Mouse (Mus musculus) neural tube, embryonic 13.5 days (tissue): ENCODE measurements around the gene Klhl6. TPM values are rescaled to one million over a fixed set of nuclear protein-coding genes. Genes with fewer than 3 reads are reported as not detected.

Experiments
- ATAC-seq: fragments of 200-750 bp; cut with Nextera tagmentation; 2 replicates; pipeline ENCODE4 v1.8.0; 2017; ENCODE audit warnings: low read depth, mild to moderate bottlenecking, moderate TSS enrichment, moderate library complexity
- H3K27ac ChIP-seq: fragments of 300-500 bp; sonication (generic); replicated peaks from 2 replicates; pipeline ENCODE4 v1.5.1; 2015; ENCODE audit warnings: moderate library complexity, mild to moderate bottlenecking, inconsistent platforms
- H3K27me3 ChIP-seq: fragments of 300-500 bp; sonication (generic); 2 replicates; pipeline ENCODE4 v1.6.1; 2015; ENCODE audit warnings: mild to moderate bottlenecking, inconsistent platforms
- H3K36me3 ChIP-seq: fragments of 300-500 bp; sonication (generic); 2 replicates; pipeline ENCODE4 v1.6.1; 2015; ENCODE audit warnings: mild to moderate bottlenecking, inconsistent platforms
- H3K4me1 ChIP-seq: fragments of 300-500 bp; sonication (generic); replicated peaks from 2 replicates; pipeline ENCODE4 v1.6.1; 2015; ENCODE audit warnings: inconsistent platforms
- H3K4me2 ChIP-seq: fragments of 300-500 bp; sonication (generic); 2 replicates; pipeline ENCODE4 v1.6.1; 2015; ENCODE audit warnings: inconsistent platforms, mild to moderate bottlenecking, moderate library complexity
- H3K4me3 ChIP-seq: fragments of 300-500 bp; sonication (generic); 2 replicates; pipeline ENCODE4 v1.5.1; 2015; ENCODE audit warnings: mild to moderate bottlenecking, inconsistent platforms
- H3K9ac ChIP-seq: fragments of 300-500 bp; sonication (generic); 2 replicates; pipeline ENCODE4 v1.6.1; 2015; ENCODE audit warnings: moderate library complexity, mild to moderate bottlenecking, inconsistent platforms
- H3K9me3 ChIP-seq: fragments of 300-500 bp; sonication (generic); 2 replicates; pipeline ENCODE4 v1.6.1; 2016; ENCODE audit warnings: inconsistent platforms
- WGBS: fragments of 180-500 bp; shearing (Covaris S2); methylation state at CpG from one replicate; pipeline ENCODE4 v1.1.7; 2015; 5-methylcytosine and 5-hydroxymethylcytosine counted together
- polyA plus RNA-seq: library from polyadenylated mRNA; unstranded; fragments of >200 nt; fragmentation: Nextera tagmentation; extraction: Ambion mirVana; gene quantifications from 2 replicates; pipeline ENCODE4 v1.2.1, GENCODE M21; 2015

Gene Klhl6
- polyA plus RNA-seq, 1 experiment from 2014 or later = 6.6 TPM

DNA sequence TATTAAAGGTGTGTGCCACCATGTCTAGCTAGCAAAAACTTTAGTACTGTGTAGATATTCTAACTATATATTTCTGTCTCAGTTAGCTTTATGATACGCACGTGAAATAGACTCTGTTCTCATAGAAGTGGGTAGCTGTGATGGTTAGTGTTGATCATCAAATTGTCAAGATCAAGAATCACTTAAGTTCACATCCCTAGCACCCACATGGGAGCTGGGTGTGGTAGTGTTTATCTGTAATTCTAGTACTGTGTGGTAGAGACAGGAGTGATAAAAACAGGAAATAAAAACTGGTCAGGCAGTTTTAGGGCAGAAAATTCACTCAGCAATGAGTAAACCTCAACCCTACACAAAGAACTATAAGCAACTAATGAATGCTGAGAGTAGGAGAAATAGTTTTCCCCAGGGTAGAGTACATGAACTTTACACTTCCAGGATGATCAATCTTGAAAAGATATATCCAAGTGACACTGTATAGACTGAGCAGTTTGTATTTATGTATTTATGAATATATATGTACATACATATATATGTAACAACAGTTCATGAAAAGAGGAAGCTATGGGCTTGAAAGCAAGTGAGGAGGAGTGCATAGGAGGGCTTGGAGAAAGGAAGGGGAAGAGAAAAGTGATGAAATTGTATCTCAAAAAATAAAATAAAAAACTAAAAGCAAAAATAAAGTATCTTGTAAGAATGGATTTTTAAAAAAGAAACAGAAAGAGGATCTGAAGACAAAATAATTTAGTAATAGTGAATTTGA lies 2.2 kb upstream of the Klhl6 start:
- Histone ChIP-seq H3K4me1 (no peaks in the 10 kb centered on the region), H3K36me3 (no peaks in the 10 kb centered on the region), H3K4me3 (no peak overlapping the region), H3K9ac (no peak overlapping the region), H3K27ac (no peak overlapping the region), H3K4me2 (no peak overlapping the region), H3K9me3 (peaks cover 6% of the 10 kb centered on the region), H3K27me3 (no peaks in the 10 kb centered on the region)
- ATAC-seq = no peak
- whole genome bisulfite sequencing = 88% methylated on average over 2 of the region's 2 CpGs

DNA sequence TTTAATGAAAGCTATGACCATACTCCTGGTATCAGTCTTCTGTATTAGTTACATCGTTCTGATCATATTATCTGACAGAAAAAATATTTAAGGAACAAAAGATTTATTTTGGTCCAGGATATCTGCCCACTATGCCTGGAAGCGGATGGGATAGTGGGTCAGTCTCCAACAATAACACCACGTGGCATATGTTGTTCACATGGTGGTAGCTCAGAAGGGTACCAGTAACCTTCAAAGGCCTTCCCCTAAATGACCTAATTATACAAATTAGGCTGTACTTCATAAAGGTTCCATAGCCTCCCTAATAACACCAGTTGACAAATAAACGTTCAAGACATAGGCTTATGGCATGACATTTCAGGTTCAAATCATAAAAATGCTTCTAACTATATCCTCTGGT lies 722 bp upstream of the Klhl6 start:
- Histone ChIP-seq H3K9ac (no peak overlapping the region), H3K4me1 (no peaks in the 10 kb centered on the region), H3K27ac (no peak overlapping the region), H3K9me3 (no peaks in the 10 kb centered on the region), H3K36me3 (no peaks in the 10 kb centered on the region), H3K27me3 (no peaks in the 10 kb centered on the region), H3K4me3 (no peak overlapping the region), H3K4me2 (no peak overlapping the region)
- ATAC-seq = no peak
- 80% methylated on average over 4 of the region's 4 CpGs for WGBS

DNA sequence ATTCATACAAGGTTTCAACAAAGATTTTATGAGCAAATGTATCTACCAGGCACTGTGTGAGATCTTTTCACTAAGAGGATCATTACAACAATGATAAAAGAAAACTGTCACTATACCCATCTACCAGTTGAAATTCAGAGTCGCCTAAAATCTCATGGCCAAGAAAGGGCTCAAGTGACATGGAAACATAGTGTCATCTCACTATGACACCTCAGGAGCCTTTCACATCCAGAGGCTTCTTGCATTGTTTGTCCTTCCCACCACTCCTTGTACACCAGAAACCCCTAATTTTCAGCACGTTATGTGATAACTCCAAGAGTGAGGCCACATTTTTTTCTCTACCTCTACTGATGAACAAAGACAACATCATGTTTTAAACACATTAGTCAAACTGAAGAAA lies 1.2 kb downstream of the Klhl6 start:
- no peak overlapping the region for H3K27ac ChIP-seq
- no peaks in the 10 kb centered on the region for H3K36me3 ChIP-seq
- no peak overlapping the region for H3K9ac ChIP-seq
- H3K9me3 ChIP-seq = no peaks in the 10 kb centered on the region
- no peak overlapping the region for H3K4me3 ChIP-seq
- H3K4me2 ChIP-seq = 0 out of 2 replicates have a peak overlapping the region, but pooled peaks have one; percentile 20
- ATAC-seq = no peak
- 86% methylated on average over 2 of the region's 2 CpGs for WGBS
- H3K27me3 ChIP-seq = no peaks in the 10 kb centered on the region
- no peaks in the 10 kb centered on the region for H3K4me1 ChIP-seq

DNA sequence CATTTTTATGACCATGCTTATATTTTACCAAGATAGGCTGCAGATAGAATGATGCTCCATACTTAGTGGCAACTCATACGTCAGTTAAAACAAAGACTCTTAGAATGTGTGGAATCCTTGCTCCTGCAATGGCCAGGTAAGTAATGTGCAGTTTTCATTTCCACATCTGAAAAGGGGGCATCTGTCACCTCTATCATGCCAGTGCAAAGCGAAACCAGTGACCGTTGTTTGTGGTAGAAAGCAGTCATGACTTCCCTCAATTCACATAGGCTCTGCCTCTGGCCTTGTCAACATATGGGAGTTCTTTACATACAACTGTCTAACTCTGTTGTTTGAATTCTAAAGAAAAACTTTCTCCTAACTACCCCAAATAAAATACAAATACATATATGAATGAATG lies 1.8 kb downstream of the Klhl6 start:
- WGBS = 89% methylated on average over 3 of the region's 3 CpGs

DNA sequence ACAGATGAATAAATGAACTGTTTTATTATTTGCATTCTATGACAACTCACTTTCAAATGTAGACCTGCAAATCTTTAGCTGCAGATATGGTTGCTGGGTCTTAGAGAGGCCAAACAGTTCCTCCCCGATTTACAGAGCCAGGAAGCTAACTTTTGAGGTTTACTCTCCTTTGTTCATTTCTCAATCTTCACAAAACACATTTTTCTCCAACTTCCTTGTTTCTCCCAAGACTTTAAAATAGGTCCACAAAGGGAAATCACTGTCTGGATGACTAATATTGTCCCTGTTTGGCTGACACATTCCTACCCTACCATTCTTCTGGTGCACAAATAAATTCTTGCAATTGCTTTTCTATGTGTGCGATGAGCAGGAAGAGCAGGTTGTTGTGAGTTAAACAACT lies 3.1 kb downstream of the Klhl6 start:
- Histone ChIP-seq H3K4me1 (no peaks in the 10 kb centered on the region), H3K9me3 (no peaks in the 10 kb centered on the region), H3K36me3 (no peaks in the 10 kb centered on the region)

More for the DNA sequence above, 1.8 kb downstream of the Klhl6 start:
- no peak for ATAC-seq
- H3K27ac ChIP-seq = no peak overlapping the region
- no peak overlapping the region for H3K9ac ChIP-seq
- H3K27me3 ChIP-seq = no peaks in the 10 kb centered on the region
- peak overlapping the region; percentile 3; the same call in 1 of the 2 replicates for H3K4me2 ChIP-seq
- no peaks in the 10 kb centered on the region for H3K9me3 ChIP-seq
- H3K4me3 ChIP-seq = no peak overlapping the region
- no peaks in the 10 kb centered on the region for H3K4me1 ChIP-seq
- H3K36me3 ChIP-seq = no peaks in the 10 kb centered on the region

DNA sequence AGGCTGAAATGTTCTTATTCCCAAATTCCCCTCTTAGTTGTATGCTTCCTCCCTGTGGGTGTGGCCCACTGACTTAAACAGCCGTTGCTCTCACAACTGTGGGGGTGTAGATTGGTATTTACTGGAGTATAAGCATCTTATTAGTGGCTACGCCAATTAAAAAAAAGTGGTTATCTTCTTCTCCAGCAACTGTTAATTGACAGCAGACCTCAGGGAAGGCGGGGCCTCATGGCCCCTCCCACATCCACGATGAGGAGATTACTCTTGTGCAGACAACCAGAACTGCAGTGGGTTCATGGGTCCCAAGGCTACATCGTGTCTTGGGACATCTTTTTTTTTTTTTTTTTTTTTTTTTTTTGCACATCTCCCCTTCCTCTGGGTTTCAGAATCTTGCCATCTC lies 5.6 kb downstream of the Klhl6 start:
- Histone ChIP-seq H3K36me3 (no peaks in the 10 kb centered on the region), H3K9ac (no peak overlapping the region), H3K4me3 (no peak overlapping the region), H3K4me1 (no peaks in the 10 kb centered on the region), H3K27me3 (no peaks in the 10 kb centered on the region), H3K27ac (no peak overlapping the region), H3K4me2 (no peak overlapping the region), H3K9me3 (no peaks in the 10 kb centered on the region)
- WGBS = 72% methylated on average over 5 of the region's 5 CpGs
- no peak for ATAC-seq

More for the DNA sequence above, 3.1 kb downstream of the Klhl6 start:
- 85% methylated on average over 2 of the region's 2 CpGs for WGBS
- H3K27me3 ChIP-seq = no peaks in the 10 kb centered on the region
- H3K27ac ChIP-seq = no peak overlapping the region
- ATAC-seq = no peak
- no peak overlapping the region for H3K9ac ChIP-seq
- H3K4me3 ChIP-seq = no peak overlapping the region
- no peak overlapping the region for H3K4me2 ChIP-seq

DNA sequence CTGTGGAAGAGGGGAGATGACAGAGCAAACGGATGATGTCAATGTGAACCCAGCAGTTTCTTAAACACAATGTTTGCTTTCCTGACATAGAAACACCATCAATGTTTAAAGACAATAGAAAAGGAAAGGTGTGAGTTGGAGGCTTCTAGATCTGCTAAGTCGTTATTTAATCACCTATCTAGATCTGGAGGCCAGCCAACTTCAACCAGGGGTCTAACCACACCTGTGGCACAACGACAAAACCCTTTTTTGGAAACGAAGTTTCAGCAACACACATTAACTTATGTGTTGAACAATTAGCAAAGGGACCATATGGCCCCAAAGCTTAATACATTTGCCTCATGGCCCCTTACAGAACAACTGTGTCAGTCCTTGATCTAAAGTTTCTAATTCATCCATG lies 6.0 kb downstream of the Klhl6 start:
- Histone ChIP-seq H3K36me3 (no peaks in the 10 kb centered on the region), H3K9ac (no peak overlapping the region), H3K4me3 (no peak overlapping the region), H3K27me3 (no peaks in the 10 kb centered on the region), H3K27ac (no peak overlapping the region), H3K9me3 (no peaks in the 10 kb centered on the region), H3K4me2 (no peak overlapping the region), H3K4me1 (no peaks in the 10 kb centered on the region)
- no peak for ATAC-seq
- 83% methylated on average over 4 of the region's 4 CpGs for WGBS

DNA sequence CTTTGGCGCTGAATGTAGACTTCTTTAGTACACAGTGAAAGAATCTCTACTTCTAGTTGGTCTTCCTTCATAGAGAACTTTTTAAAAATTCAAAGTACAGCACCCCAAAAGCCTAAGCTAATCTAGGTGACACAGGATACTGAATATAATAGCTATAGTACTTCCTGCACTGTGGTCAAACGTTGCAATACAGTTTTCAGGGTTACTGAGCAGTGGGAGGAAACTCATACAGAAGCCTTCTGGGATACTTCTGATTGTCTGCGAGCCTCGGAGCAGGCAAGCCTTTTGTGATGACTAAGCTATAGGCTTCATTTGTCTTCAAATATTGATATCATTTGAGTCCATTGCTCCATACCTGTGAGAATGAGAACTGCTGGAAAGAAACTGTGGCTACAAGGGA lies 7.4 kb downstream of the Klhl6 start:
- no peaks in the 10 kb centered on the region for H3K4me1 ChIP-seq
- no peaks in the 10 kb centered on the region for H3K27me3 ChIP-seq
- no peaks in the 10 kb centered on the region for H3K36me3 ChIP-seq
- no peak overlapping the region for H3K9ac ChIP-seq
- no peak overlapping the region for H3K4me3 ChIP-seq
- H3K9me3 ChIP-seq = no peaks in the 10 kb centered on the region
- H3K27ac ChIP-seq = no peak overlapping the region
- no peak overlapping the region for H3K4me2 ChIP-seq
- WGBS = 86% methylated on average over 4 of the region's 4 CpGs
- ATAC-seq = no peak

DNA sequence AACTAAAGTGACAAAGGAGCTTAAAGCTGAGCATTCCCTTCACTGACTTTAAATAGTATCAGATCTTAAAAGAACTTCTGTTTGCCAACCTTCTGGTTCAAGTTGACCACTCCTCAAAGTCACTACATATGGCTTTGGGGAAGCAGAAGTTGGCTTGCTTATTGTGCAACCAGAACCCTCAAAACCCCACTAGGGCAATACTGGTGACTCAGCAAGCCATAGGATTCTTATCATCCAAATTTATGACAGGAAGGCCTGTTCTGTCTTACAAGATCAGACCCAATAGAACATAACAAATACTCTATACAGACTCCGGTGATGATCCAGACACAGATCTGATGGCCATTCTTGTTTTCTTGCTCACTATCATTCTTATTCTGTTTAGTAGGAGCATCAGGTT lies 9.4 kb downstream of the Klhl6 start:
- Histone ChIP-seq H3K4me2 (no peak overlapping the region), H3K27me3 (no peaks in the 10 kb centered on the region), H3K36me3 (no peaks in the 10 kb centered on the region), H3K9ac (no peak overlapping the region), H3K4me1 (no peaks in the 10 kb centered on the region), H3K27ac (no peak overlapping the region), H3K9me3 (no peaks in the 10 kb centered on the region), H3K4me3 (no peak overlapping the region)
- WGBS = 97% methylated on average over 1 of the region's 1 CpGs
- no peak for ATAC-seq

DNA sequence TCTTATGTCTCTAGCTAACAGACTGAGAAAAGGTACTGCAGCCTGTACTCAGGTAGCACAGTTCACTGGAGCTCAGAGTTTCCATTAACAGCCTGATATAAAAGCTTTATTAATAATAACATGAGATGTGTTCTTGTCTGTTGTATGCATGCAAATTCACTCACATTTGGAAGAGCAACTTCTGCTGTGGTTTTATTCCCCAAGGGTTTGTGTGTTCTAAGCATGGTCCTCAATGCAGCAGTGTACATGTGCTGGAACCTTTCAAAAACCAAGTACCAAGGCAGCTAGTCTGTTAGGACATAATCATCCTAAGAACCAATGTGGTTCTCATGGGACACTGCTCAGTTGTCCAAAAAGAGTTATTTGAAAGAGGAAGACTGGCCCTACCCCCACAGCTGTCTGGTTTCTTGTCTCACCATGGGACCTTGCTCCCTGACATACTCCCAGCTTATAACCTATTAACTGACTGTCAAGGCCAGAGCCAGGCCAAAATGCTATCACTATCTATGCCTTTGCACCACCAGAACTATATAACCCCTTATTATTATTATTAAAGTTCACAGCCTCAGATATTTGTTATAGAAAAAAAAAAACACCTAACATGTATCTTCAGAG lies 10.0 kb downstream of the Klhl6 start:
- H3K9me3 ChIP-seq = no peaks in the 10 kb centered on the region
- no peaks in the 10 kb centered on the region for H3K27me3 ChIP-seq
- H3K36me3 ChIP-seq = no peaks in the 10 kb centered on the region
- no peak for ATAC-seq
- H3K4me2 ChIP-seq = no peak overlapping the region
- H3K4me3 ChIP-seq = no peak overlapping the region
- no peak overlapping the region for H3K27ac ChIP-seq
- H3K4me1 ChIP-seq = no peaks in the 10 kb centered on the region
- no peak overlapping the region for H3K9ac ChIP-seq

DNA sequence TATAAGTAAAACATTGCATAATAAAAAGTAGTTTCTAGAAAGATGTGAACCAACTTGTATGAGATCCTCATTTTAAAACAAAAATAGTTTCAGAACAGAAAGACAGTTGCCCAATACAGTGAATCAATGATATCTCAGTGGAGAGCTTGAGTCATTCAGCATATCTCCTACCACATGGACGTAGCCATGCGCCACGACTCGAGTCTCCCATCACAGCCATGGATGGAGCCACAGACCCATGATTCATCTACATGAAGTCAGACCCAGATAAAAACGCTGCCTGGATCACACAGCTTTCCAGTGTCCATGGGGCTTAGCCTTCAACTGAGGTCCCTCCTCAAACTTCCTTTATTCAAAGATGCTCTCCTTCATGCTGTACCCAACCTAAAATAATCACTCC lies 13.3 kb downstream of the Klhl6 start:
- no peaks in the 10 kb centered on the region for H3K27me3 ChIP-seq
- ATAC-seq = no peak
- H3K36me3 ChIP-seq = no peaks in the 10 kb centered on the region
- no peak overlapping the region for H3K27ac ChIP-seq
- no peaks in the 10 kb centered on the region for H3K9me3 ChIP-seq
- no peaks in the 10 kb centered on the region for H3K4me1 ChIP-seq
- no peak overlapping the region for H3K4me3 ChIP-seq
- no peak overlapping the region for H3K9ac ChIP-seq
- WGBS = 92% methylated on average over 5 of the region's 5 CpGs
- H3K4me2 ChIP-seq = no peak overlapping the region

DNA sequence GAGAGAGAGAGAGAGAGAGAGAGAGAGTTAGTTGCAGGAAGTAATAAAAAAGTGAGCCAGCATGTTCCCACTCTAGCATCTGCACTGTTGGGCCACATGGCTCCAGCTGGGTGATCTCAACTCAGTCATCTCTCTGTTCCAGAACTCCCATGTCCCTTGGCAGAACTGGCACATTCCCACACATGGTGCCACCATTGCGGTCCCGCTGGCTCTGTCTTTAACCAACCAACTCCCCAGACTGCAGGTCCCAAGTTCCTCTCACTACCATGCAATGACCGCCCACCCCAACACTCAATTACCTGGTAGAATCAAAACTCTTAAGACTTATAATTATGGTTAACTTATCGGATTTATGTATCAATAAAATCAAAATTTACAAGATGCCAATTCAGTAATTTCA lies 14.2 kb downstream of the Klhl6 start:
- Histone ChIP-seq H3K9me3 (no peaks in the 10 kb centered on the region), H3K36me3 (no peaks in the 10 kb centered on the region), H3K9ac (no peak overlapping the region), H3K27ac (no peak overlapping the region), H3K4me1 (no peaks in the 10 kb centered on the region), H3K4me2 (no peak overlapping the region), H3K4me3 (no peak overlapping the region), H3K27me3 (no peaks in the 10 kb centered on the region)
- ATAC-seq = no peak
- WGBS = 93% methylated on average over 4 of the region's 4 CpGs

DNA sequence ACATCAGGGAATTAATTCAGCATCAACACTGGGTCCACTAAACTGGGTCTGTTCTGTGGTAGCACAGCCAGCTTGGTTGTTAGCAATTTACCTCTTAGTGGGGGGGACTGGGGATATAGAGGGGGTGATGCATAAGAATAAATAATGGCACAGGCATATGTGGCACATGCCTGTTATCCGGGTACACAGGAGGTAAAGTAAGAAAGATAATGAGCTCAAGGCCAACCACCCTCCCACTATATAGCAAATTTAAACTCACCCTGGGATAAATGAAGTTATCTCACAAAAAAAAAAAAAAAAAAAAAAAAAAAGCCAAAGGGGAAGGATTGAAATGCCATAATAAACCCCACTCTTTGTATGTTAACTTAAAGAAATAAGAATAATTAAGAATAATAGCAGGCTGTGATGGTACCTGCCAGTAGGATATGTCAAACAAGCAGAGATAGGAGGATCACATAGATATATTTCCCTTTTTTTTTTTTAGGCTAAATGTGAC lies 14.9 kb downstream of the Klhl6 start:
- Histone ChIP-seq H3K36me3 (no peaks in the 10 kb centered on the region), H3K9me3 (no peaks in the 10 kb centered on the region), H3K27me3 (no peaks in the 10 kb centered on the region), H3K4me2 (no peak overlapping the region), H3K4me3 (no peak overlapping the region), H3K27ac (no peak overlapping the region), H3K4me1 (no peaks in the 10 kb centered on the region), H3K9ac (no peak overlapping the region)
- 86% methylated on average over 1 of the region's 1 CpGs for WGBS
- no peak for ATAC-seq
